Mouse (Mus musculus): ENCODE results near the gene Ctrc. TPM values are rescaled to one million over a fixed set of nuclear protein-coding genes. Genes with fewer than 3 reads are reported as not detected.

The Ctrc gene
- not detected for total RNA-seq (2021)
- long read RNA-seq, experiment 1: 0 reads
- long read RNA-seq, experiment 2: 0 reads

DNA sequence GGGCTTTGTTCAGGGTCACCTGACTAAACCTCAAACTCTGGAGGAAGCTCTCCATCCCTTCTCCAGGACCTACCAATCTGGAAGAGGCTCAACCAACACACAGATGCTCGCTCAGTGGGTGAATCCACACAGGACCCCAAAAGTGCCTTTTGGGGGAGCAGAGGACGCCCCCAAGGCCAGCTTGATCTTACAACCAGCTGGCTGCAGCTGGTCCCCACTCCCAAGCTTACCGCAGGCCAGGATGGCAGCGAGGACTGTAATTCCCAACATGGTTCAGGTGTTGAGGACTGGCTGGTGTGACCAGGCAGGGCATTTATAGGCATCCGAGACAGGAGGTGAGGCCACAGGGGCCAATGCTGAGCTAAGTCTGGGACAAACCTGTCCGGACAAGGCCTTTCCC, at the start of gene Ctrc:
Gene Ctrc (minus strand): TSS at position 361 of the 400 bp plus-strand sequence.
- intact Hi-C loops (cut with DNase I; ENCODE audit: low total_unique reads): loop anchor here (10.0 kb wide), 1 partner anchor 231 kb away; the partner anchor contains the start of gene Tmem82
- no peak for DNase-seq

DNA sequence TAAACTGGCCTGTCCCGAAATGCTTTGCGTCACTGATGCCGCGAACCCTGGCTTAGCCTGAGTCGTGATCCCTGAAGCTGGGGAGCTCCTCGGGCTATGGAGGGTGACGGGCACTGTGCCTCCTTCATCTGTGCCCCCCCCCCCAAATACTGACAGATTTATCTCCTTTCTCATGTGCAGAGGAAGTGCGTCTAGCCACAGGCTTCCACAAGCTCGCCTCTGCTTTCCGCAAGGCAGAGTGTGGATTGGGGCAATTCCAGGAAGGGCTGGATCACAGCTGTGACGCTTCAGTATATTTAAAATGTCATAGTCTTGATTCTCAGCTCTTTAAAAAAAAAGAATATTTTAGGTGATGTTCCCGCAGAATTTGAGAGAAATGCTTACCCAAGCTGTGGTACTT, 49.6 kb upstream of the Ctrc start:
- DNase-seq: no peak
- intact Hi-C loops (cut with DNase I; ENCODE audit: low total_unique reads): no loop called here

DNA sequence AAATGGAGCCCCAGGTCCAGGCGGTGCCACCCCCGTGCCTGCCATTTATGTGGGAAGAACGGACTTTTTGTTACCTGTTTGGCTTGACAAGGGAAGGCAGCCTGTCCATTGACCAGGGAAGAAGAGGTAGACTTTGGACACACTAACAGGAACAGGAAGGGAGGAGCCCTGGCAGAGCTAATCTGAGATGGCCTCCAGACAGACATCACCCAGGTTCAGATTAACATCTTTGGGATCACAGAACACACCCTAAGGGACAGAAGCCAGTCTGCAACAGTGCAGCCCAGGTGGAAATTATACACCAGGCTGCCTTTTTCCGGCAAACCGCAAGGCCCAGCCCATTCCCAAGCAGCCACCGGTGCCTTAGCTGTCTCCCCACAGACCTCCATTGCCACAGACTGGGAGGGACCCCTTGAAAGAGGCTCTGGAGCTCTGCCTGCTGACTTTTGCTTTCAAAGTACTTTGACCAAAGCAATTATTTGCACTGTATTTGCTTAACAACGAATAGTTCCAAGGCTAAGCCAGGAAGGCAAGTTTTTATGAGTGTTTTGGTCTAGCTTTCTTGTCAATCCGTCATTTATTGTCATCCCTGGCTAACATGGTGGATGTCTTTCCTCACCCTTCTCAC, 47.1 kb upstream of the Ctrc start:
- intact Hi-C loops (cut with DNase I; ENCODE audit: low total_unique reads): no loop called here
- no peak for DNase-seq

DNA sequence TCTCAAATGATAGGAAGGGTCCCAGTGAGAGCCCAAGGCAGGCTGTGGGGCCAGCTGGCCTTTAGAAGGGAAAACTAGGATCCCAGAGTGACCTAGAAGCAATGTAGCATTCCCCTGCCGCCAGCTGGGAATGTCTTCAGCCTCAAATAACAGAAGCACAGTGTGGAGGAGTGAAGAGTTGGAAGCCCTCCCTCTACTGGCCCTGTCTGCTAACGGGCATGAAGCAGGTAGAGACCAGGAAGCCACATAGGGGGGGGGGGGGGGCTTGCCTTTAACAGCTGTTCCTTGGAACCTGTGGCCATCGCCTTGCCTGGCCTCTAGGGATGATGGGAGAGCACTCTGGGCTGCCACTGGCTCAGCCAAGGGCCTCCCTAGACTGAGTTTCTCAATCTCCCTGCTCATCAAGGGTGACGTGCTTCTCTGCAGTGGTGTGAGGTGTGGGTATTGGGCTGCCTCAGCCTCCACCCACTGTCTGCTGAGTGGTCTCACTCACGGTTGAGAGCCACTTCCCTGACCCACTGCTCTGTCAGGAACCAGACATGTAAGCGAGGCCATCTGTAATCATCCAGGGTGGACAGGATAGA, 40.3 kb upstream of the Ctrc start:
- intact Hi-C loops (cut with DNase I; ENCODE audit: low total_unique reads): no loop called here
- DNase-seq: no peak

DNA sequence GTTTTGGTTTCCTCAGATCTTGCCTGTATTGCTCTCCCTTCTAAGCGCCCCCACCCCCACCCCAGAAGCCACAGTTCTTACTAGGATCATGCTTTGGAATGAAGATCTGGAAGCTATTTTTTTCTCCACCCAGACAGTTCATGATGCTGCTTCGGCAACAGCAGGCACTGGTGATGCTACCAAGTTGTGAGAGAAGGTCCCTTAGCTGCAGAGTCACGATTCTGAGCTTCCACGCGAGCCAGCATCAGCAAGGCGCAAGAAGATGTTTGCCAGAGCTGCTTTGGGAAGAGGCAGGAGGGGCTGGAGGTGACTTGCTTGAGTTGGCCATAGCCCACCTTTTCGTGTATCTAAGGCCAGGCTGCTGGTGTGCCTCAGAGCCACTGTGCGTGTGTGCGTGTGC, 39.3 kb upstream of the Ctrc start:
- DNase-seq: no peak
- intact Hi-C loops (cut with DNase I; ENCODE audit: low total_unique reads): no loop called here

DNA sequence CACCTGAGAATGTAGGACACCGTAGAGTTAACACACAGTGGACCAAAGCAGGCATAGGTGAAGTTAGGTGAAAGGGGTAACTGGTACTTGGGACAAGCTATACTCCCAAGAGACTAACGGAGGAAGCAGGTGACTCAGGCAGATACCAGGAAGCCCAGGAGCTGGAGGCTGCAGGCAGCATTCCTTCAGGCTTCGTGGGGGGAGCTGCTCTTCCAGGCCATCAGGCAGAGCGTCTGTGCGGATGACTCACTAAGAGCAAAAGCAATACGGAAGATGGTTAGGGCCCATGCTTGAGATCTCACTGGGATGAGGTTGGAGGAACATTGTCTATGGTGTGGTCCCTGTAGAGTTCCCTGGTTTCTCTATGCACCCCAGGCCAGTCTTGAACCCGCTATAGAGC, 36.7 kb upstream of the Ctrc start:
- DNase-seq: no peak
- intact Hi-C loops (cut with DNase I; ENCODE audit: low total_unique reads): no loop called here

DNA sequence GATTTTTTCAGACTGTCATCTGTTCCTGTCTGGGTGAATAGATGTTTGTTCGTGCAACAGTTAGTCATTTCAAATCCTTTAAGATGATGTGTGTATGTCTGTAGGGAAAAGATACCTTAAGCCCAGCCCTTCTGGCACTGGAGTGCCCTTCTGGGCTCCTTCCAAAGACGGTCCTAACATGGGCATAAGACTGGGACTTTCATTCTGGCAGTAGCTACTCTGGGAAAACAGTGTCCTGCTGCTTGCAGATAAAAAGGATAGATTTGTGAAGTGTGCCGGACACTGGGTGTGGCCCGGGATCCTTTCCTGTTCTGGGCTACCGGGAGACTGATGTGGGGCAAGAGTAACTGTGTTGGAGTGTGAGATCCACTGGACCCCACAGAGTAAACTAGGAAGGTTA, 35.8 kb upstream of the Ctrc start:
- intact Hi-C loops (cut with DNase I; ENCODE audit: low total_unique reads): no loop called here

DNA sequence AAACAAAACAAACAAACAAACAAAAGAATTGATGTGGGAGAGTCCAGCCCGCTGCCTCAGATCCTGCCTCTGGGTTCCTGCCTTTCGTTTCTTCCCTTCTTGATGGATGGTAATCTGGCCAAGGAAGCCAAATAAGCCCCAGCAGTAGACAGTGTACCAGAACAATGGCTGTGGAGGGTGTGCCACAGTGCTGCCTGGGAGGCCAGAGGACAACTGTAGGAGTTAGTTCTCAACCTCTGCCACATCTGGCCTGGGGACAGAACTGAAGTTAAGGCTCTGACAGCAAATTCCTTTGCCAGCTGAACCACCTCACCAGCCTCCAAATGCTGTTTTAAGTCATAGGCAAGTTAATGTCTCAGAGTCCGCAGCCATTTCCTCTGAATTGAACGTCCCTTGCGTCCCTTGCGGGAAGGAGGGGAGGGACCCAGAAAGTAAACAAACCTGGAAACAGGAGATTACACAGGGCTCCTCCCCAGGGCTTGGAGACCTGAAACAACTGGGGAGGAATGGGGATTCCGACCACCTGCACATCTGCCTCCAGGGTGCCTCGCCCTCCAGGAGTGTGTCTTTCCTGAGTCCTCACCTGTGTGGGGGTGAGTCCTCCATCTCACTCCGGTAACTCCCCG, 35.2 kb upstream of the Ctrc start:
- intact Hi-C loops (cut with DNase I; ENCODE audit: low total_unique reads): no loop called here
- no peak for DNase-seq

More for the DNA sequence above, 35.8 kb upstream of the Ctrc start:
- no peak for DNase-seq

DNA sequence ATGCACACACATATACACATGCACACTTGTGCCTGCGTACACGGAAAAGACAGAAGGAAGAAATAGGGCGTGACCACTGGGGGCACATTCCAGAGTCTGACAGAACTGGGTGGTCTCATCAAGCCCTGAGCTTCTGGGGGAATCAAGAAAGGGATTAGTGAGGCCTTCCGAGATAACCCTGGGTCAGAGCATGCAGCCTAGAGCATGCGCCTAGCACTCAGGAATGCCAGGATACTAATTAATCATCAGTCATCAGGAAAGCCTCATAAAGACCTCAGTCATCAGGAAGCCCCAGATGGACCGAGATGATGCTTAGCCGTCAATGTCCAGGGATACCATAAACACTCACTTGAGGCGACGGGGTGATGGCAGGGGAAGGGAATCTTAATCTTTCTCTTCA, 33.7 kb upstream of the Ctrc start:
- intact Hi-C loops (cut with DNase I; ENCODE audit: low total_unique reads): no loop called here
- DNase-seq: no peak

DNA sequence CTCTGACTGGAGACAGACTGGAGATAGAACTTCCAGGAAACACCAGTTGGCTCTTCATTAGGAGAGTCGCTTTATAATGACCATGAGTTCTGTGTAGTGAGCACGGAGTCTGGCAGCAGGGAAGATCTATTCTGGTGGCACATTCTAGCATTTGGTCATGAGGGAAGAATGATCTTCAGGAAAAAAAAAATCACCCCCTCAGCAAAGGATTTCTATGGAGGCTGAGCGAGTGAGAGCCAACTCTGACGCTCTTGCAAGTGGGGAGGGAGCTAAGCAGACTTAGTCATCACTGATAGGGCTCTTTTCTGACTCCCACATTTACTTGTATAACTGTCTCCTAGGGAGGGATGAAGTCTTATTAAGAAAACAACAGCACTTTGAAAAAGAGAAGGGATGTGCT, 32.9 kb upstream of the Ctrc start:
- no peak for DNase-seq
- intact Hi-C loops (cut with DNase I; ENCODE audit: low total_unique reads): no loop called here

DNA sequence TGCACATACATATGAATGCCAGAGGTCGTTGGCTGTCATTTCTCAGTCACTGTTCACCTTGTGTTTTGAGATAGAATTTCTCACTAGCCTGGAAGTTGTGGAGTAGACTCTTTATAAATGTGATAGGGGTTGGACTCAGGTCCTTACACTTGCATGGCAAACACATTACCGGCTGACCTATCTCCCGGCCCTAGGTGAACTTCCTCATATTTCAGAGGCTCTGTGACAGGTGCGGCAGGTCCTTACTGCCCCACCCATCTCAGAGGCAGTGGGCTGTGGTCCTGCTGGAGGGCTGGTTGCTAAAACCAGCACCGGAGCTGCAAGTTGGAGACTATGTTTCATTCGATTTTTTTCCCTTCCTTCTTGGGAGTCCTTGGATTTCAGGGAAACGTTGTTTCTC, 32.5 kb upstream of the Ctrc start:
- intact Hi-C loops (cut with DNase I; ENCODE audit: low total_unique reads): no loop called here

DNA sequence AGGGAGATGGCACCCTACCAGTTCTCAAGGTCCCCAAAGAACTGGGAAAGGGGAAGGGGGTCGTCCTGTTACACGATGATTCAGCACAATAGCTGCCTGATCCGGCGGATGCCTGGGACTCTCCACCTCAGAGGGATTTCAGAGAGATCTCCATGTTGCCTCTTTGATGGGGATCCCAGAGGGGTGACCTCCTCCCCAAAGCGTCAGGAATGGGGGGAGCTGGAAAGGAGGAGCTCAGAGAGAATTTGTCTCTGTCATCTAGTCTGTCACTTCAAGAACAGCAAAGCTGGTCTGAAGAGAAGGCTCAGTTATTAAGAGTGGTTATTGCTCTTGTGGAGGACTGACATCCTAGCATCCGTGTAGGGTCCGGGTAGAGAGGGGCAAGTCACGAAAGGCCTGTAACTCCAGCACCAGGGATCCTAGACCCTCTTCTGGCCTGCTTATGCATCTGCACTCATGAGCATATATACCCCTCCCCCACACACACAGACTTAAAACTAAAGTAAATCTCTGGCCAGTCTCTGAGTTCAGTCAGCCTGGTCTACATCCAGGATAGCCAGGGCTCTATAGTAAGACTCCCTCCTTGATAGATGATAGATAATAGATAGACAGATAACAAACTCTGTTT, 29.4 kb upstream of the Ctrc start:
- intact Hi-C loops (cut with DNase I; ENCODE audit: low total_unique reads): no loop called here
- no peak for DNase-seq

More for the DNA sequence above, 32.5 kb upstream of the Ctrc start:
- no peak for DNase-seq

DNA sequence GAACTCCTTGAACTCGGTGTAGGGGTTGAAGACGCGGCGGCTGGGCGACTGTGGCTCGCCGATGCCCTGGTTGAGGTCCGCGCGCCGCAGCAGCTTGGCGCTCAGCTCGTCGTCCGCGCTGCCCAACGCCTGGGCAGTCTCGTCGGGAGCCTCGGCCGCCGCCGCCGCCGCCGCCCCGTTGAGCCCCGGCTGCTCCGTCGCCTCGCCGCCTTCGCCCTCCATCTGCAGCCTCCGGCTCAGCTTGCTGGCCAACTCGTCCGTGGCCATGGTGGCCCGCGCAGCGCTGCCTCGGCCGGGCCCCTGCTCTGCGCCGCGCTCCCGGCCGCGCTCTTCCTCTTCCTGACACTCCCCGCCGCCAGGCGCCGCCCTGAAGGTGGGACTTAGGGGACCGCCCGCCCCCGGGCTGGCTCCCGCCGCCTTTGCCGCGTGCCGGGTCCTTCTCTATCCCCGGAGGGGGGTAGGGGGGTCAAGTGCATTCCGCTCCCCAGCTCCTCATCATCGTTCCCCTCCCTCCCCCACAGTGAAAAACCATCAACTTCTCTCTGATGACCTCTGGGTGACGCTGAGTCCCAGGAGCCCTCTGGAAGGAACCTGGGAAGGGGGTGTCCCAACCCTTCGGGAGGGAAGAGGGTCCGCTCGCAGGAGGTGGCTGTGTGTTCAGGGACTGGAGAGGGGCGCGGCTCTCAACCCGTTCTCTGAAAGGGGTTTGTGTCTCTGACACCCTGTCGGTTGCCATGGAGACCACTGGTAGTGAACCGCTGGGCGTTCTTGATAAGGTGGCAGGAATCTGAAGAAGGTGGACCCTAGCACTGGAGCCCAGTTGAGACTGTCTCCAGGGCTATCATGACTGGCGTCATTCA, 28.7 kb upstream of the Ctrc start, which contains the start of gene Efhd2:
Gene Efhd2 (minus strand): TSS at position 320 of the 860 bp plus-strand sequence.
- intact Hi-C loops (cut with DNase I; ENCODE audit: low total_unique reads): no loop called here
- peak; percentile 86 for DNase-seq

DNA sequence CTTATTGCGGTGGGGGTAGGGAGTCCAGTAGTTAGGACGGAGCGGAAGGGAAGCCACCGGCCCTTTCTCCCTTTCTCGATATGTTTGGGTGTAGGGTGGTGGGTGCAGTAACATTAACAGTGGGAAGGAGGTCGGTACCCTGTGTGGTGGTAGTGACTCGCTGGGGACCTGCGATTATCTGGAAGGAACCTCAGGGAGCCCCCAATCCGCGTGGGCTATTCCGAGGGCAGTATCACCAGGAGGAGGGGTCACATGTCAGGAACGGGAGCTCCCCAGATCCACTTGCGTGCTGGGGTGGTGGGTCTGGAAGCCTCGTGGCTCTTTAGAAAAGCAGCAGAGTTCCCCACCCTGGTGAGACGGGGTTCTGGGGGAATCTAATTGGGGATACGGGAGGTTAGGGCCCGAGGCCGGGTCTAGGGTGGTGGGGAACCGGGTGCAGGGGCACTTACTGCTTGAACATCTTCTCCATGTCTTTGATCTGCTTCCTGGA, 28.0 kb upstream of the Ctrc start:
- DNase-seq: no peak
- intact Hi-C loops (cut with DNase I; ENCODE audit: low total_unique reads): no loop called here

DNA sequence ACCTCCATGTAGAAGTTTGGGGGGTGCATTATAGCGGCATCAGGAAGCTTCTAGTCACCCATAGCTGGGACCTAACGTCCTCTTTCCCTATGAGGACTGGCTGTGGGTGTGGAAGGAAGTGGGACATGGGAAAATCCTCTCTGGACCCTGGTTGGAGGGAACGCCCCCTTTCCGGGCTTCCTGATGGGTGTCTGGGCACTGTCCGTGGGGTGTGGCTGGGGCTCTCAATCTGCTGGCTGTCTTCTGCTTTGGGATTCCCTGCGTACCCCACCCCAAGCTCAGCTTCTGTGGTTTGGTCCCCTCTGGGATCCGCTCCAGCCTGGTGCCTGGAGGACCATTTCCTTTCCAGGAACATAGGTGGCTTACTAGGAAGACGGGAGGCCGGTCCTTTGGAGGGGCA, 26.8 kb upstream of the Ctrc start:
- no peak for DNase-seq
- intact Hi-C loops (cut with DNase I; ENCODE audit: low total_unique reads): no loop called here

DNA sequence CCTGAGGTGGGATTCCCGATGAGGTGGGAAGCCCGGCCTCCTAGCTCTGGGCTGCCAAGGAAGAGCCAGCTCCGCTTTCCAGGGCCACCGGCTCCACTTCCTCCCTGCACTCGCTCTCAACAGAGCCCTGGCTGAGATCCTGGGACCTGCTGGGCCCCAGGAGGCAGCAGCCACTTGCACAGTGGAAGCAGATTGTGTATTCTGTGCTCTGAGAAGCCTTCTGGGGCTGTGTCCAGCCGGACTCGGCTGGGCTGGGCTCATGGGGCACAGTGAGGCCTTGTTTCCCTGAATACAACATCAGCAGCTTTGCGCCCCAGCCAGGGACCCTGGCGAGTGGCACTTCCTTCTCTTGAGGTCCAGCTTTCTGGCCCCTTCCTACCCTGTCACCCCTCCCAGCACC, 25.8 kb upstream of the Ctrc start:
- intact Hi-C loops (cut with DNase I; ENCODE audit: low total_unique reads): no loop called here
- no peak for DNase-seq

DNA sequence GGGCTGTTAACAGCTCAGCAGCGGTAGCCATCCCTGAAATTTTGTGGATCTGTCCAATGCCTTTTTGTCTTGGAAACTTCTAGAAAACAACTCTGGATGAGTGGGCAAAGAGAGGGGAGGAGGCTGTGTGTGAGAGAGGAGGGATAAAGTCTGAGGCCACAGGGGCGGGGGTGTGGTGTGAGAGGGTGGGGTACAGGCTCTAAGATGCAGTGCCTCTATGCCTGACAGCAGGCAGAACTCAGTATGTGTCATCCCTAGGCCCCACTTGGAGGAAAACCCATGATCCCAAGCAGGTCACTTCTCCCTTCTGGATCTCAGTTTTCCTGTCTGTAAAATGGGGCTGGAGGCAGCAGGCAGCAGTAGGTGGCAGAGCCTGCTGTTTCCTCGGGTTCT, 25.2 kb upstream of the Ctrc start:
- intact Hi-C loops (cut with DNase I; ENCODE audit: low total_unique reads): no loop called here
- no peak for DNase-seq

DNA sequence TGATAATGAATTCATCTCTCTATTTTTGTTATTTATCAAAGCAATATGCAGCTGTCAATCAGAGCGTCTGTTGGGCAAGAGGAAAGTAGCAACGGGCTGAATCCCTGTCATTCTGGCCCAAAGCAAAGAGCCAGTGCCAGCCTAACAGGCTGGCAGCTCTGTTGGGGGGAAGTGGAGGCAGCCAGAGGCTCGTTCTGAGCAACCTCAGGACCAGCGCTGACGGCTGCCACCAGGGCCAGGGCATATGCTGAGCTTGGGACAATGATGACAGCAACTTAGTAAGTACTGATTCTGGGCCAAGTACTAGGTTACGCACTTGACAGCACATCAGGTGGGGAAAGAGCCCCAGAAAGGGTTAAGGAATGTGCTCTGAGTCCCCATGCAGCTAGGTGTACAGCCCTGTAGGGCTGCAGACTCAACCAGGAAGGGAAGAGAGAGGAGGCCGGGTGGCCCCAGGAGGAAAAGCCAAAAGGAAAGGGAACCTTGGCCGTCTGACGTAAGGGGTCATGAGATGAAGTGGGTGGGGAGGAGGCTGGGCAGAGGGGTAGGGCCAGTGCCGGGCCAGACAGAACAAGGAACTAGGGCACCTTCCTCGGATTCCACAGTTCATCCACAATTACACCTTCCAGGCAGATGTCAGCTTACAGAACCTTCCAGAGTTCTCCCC, 24.6 kb upstream of the Ctrc start:
- intact Hi-C loops (cut with DNase I; ENCODE audit: low total_unique reads): no loop called here
- DNase-seq: no peak

Measured in gastrocnemius, postnatal 14 days (tissue).